Comparison of ENCODE assay signal across 9 mouse cellular contexts in genomic region chr1:155059505-155059904, GRCm38 (mm10). TPM values are rescaled to one million over a fixed set of nuclear protein-coding genes. Genes with fewer than 3 reads are reported as not detected.
DNase-seq lines count a peak whose midpoint lies in the region; ATAC-seq and TF ChIP-seq lines count a peak whose summit lies in the region.
"Had no signal": no experiment of that assay in that cellular context is flagged by ENCODE, and none has a peak within 500 bp of the region (broad histone marks: within the 10 kb centered on the region; RNA-seq: fewer than 3 reads in every experiment).

No protein-coding gene starts in this region.

- H3K4me2 ChIP-seq in embryonic facial prominence, embryonic 13.5 days: peak overlapping the region; percentile 16; the same call in 1 of the 2 replicates
- peak overlapping the region; percentile 23 for H3K4me2 ChIP-seq in liver, embryonic 14.5 days (ENCODE audit: low read depth)
- H3K4me2 ChIP-seq: neural tube, embryonic 12.5 days had no signal

- no peak for TF ChIP-seq EP300 in liver, embryonic 14.5 days (IDR thresholded peaks at IDR 0.05; ENCODE audit: low read depth)

- 21% methylated on average over 14 of the region's 14 CpGs for WGBS in embryonic facial prominence, embryonic 13.5 days
- WGBS in liver, embryonic 14.5 days (ENCODE audit: insufficient replicate concordance): 3% methylated on average over 14 of the region's 14 CpGs

- no peaks in the 10 kb centered on the region for H3K36me3 ChIP-seq in embryonic facial prominence, embryonic 13.5 days
- no peaks in the 10 kb centered on the region for H3K36me3 ChIP-seq in liver, embryonic 14.5 days (replicated peaks; ENCODE audit: control insufficient read depth, insufficient read depth, low read depth)
- H3K36me3 ChIP-seq: neural tube, embryonic 12.5 days had no signal

- no peaks in the 10 kb centered on the region for H3K9me3 ChIP-seq in embryonic facial prominence, embryonic 13.5 days
- H3K9me3 ChIP-seq in liver, embryonic 14.5 days (ENCODE audit: control insufficient read depth, low read length): no peaks in the 10 kb centered on the region
- H3K9me3 ChIP-seq: neural tube, embryonic 12.5 days had no signal

- no peak overlapping the region for H3K4me3 ChIP-seq in embryonic facial prominence, embryonic 13.5 days
- peak overlapping the region in 1 of 2 experiments; percentile 19; a peak in 1 of 4 replicates for H3K4me3 ChIP-seq in liver, embryonic 14.5 days (ENCODE audit: insufficient read depth in 1 of 2, low read depth in 2 of 2, low read length in 2 of 2)
- H3K4me3 ChIP-seq: erythroblast, embryonic 14.5 days; neural tube, embryonic 12.5 days had no signal

- 0 out of 2 replicates have a peak overlapping the region, but pooled peaks have one; percentile 21 for H3K9ac ChIP-seq in embryonic facial prominence, embryonic 13.5 days
- H3K9ac ChIP-seq in liver, embryonic 14.5 days (replicated peaks): no peak overlapping the region
- H3K9ac ChIP-seq: neural tube, embryonic 12.5 days had no signal

- no peak overlapping the region for H3K27ac ChIP-seq in embryonic facial prominence, embryonic 13.5 days
- no peak overlapping the region for H3K27ac ChIP-seq in liver, embryonic 14.5 days
- H3K27ac ChIP-seq: neural tube, embryonic 12.5 days had no signal

- peak; percentile 61 to 66 for DNase-seq in right cerebral cortex, postnatal 10 days (ENCODE audit: low spot score in 2 of 2)
- DNase-seq in right cerebral cortex, postnatal 36 days (ENCODE audit: low spot score in 2 of 2): no peak
- DNase-seq in heart, postnatal 4 days: peak; percentile 82
- no peak for DNase-seq in liver, embryonic 14.5 days (ENCODE audit: low read depth in 3 of 3, low spot score in 3 of 3)
- peak; percentile 68 for DNase-seq in skeletal muscle tissue, adult 2 months (ENCODE audit: low read depth, low spot score)
- no peak for DNase-seq in cerebellum, adult 9-11 months

- ATAC-seq in embryonic facial prominence, embryonic 13.5 days (ENCODE audit: insufficient number of reproducible peaks, insufficient read depth, low FRiP score, low TSS enrichment, low read depth): no peak
- peak; percentile 38; the same call in 1 of the 2 replicates for ATAC-seq in liver, embryonic 14.5 days (ENCODE audit: insufficient read depth)

- peaks cover 6% of the 10 kb centered on the region; the same call in 1 of the 2 replicates for H3K27me3 ChIP-seq in embryonic facial prominence, embryonic 13.5 days
- H3K27me3 ChIP-seq in liver, embryonic 14.5 days (ENCODE audit: control insufficient read depth, insufficient read depth, low read length): no peaks in the 10 kb centered on the region
- H3K27me3 ChIP-seq: neural tube, embryonic 12.5 days had no signal

- no peak for TF ChIP-seq CTCF in liver, embryonic 14.5 days (IDR thresholded peaks at IDR 0.05; ENCODE audit: low read depth)

- peaks cover 36% of the 10 kb centered on the region for H3K4me1 ChIP-seq in embryonic facial prominence, embryonic 13.5 days
- H3K4me1 ChIP-seq in liver, embryonic 14.5 days (replicated peaks; ENCODE audit: control insufficient read depth in 2 of 2, insufficient read depth in 2 of 2, low read length in 1 of 2): peaks cover 4 to 28% of the 10 kb centered on the region in 2 experiments

RNA-seq across cellular contexts. Expression of gene Ier5, which starts 39.9 kb away (rescaled TPM):
- polyA plus RNA-seq in embryonic facial prominence, embryonic 13.5 days (2015; fragmentation: Nextera tagmentation; extraction: Ambion mirVana): 7.5 and 9.2 TPM in 2 replicates
- total RNA-seq in heart, postnatal 4 days (2021): 10 to 100 TPM; 26.1 to 26.6 TPM
- 4.9 and 5.8 TPM in 2 replicates for polyA plus RNA-seq in liver, embryonic 14.5 days (2012; rRNA removed)
- 2.9 and 3.3 TPM in 2 replicates for polyA plus RNA-seq in liver, embryonic 14.5 days (2014; fragmentation: Nextera tagmentation; extraction: Ambion mirVana)

Comparison
In these comparisons a context has a peak if more than half of its experiments do, and no peak if none do; other contexts are left out.
1. DNase-seq: peak in right cerebral cortex, postnatal 10 days (2 of 2), heart, postnatal 4 days (single experiment) and skeletal muscle tissue, adult 2 months (single experiment); none in right cerebral cortex, postnatal 36 days (0 of 2), liver, embryonic 14.5 days (0 of 3) and cerebellum, adult 9-11 months (single experiment).